Mouse (Mus musculus) cerebral cortex, adult 2 months (tissue): Measurements from ENCODE around the gene Bpnt1.

Source experiments
- WGBS: fragments of 180-500 bp; shearing (Covaris S2); methylation state at CpG from one replicate; pipeline ENCODE4 v1.1.7; 2018; 5-methylcytosine and 5-hydroxymethylcytosine counted together

Bpnt1 gene

DNA sequence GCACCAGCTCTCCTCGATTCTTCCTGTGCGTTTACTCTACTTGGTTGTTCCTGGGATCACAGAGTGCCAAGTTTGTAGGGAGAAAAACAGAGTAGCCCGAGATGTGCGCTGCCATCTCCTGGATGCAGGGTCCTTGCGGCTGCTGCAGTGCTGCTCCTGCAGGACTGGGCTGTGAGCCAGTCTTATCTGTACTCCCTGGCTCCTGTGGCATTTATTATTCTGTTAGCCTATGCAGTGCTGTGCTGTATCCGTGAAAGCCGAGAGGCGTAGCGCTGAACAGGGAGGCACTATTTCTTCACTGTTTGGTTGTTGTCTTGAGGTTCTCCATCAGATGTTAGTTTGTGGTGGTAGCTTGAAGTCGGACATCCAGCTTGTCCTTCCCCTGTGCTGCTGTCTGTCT lies 74.0 kb downstream of the Bpnt1 start:
- 78% methylated on average over 10 of the region's 10 CpGs for WGBS
